Comparison of ENCODE assay signal across 10 mouse cellular contexts in genomic region chr12:72407146-72407545, GRCm38 (mm10). TPM values are rescaled to one million over a fixed set of nuclear protein-coding genes. Genes with fewer than 3 reads are reported as not detected.
DNase-seq lines count a peak whose midpoint lies in the region; ATAC-seq and TF ChIP-seq lines count a peak whose summit lies in the region.
"Had no signal": no experiment of that assay in that cellular context is flagged by ENCODE, and none has a peak within 500 bp of the region (broad histone marks: within the 10 kb centered on the region; RNA-seq: fewer than 3 reads in every experiment).

No protein-coding gene starts in this region.

- no peak overlapping the region for H3K27ac ChIP-seq in heart, embryonic 14.5 days (replicated peaks in 1 of 2; ENCODE audit: control insufficient read depth in 1 of 2, insufficient read depth in 1 of 2, low read depth in 2 of 2, low read length in 2 of 2)
- peak overlapping the region; percentile 88; the same call in 1 of the 2 replicates for H3K27ac ChIP-seq in hindbrain, postnatal 0 days
- H3K27ac ChIP-seq in liver, embryonic 15.5 days (replicated peaks) = no peak overlapping the region

- peaks cover 25% of the 10 kb centered on the region for H3K27me3 ChIP-seq in heart, embryonic 14.5 days (ENCODE audit: control insufficient read depth, insufficient read depth, low read length)
- no peaks in the 10 kb centered on the region for H3K27me3 ChIP-seq in hindbrain, postnatal 0 days (ENCODE audit: insufficient read depth, low read length)
- peaks cover 35% of the 10 kb centered on the region for H3K27me3 ChIP-seq in liver, embryonic 15.5 days
- H3K27me3 ChIP-seq: CH12.LX had no signal

- no peak for DNase-seq in heart, postnatal 4 days
- DNase-seq in cerebellum, postnatal 36 days = peak; percentile 53 to 59
- peak; percentile 68 for DNase-seq in hindbrain, postnatal 0 days (ENCODE audit: low spot score)
- DNase-seq in right cerebral cortex, postnatal 4 days = peak; percentile 17
- no peak for DNase-seq in adrenal gland, adult 18-20 months (ENCODE audit: low spot score in 2 of 2)
- DNase-seq in kidney, adult 8-10 months = no peak

- H3K4me3 ChIP-seq in heart, embryonic 14.5 days (ENCODE audit: control insufficient read depth in 1 of 2, insufficient read depth in 1 of 2, low read depth in 1 of 2, low read length in 2 of 2) = peak overlapping the region in 1 of 2 experiments; percentile 69; a peak in 1 of 4 replicates
- peak overlapping the region; percentile 91 for H3K4me3 ChIP-seq in hindbrain, postnatal 0 days (ENCODE audit: low read length)
- H3K4me3 ChIP-seq in liver, embryonic 15.5 days (replicated peaks) = peak overlapping the region; percentile 46; the same call in 1 of the 2 replicates

- H3K4me2 ChIP-seq in heart, embryonic 14.5 days (ENCODE audit: low read length) = peak overlapping the region; percentile 99
- H3K4me2 ChIP-seq in hindbrain, postnatal 0 days (ENCODE audit: low read depth, low read length) = peak overlapping the region; percentile 91
- peak overlapping the region; percentile 59 for H3K4me2 ChIP-seq in liver, embryonic 15.5 days

- peaks cover 9 to 14% of the 10 kb centered on the region in 2 experiments for H3K4me1 ChIP-seq in heart, embryonic 14.5 days (ENCODE audit: control insufficient read depth in 2 of 2, insufficient read depth in 2 of 2, low read length in 2 of 2)
- no peaks in the 10 kb centered on the region; the same call in 1 of the 2 replicates for H3K4me1 ChIP-seq in hindbrain, postnatal 0 days (ENCODE audit: insufficient read depth, low read length)
- H3K4me1 ChIP-seq in liver, embryonic 15.5 days (replicated peaks) = peaks cover 7% of the 10 kb centered on the region; the same call in 1 of the 2 replicates

- no peak overlapping the region for H3K9ac ChIP-seq in heart, embryonic 14.5 days (ENCODE audit: low read length)
- H3K9ac ChIP-seq in hindbrain, postnatal 0 days (replicated peaks; ENCODE audit: low read length) = peak overlapping the region; percentile 86
- H3K9ac ChIP-seq in liver, embryonic 15.5 days = no peak overlapping the region

- TF ChIP-seq CTCF in hindbrain, postnatal 0 days (IDR thresholded peaks at IDR 0.05; ENCODE audit: low read depth) = peak; percentile 18; the same call in 1 of the 2 replicates

- no peak for ATAC-seq in heart, embryonic 14.5 days (ENCODE audit: insufficient number of reproducible peaks, insufficient read depth, low FRiP score, low read depth)
- ATAC-seq in hindbrain, postnatal 0 days = peak; percentile 27; the same call in 1 of the 2 replicates
- ATAC-seq in liver, embryonic 15.5 days (ENCODE audit: insufficient read depth) = no peak

- no peaks in the 10 kb centered on the region for H3K9me3 ChIP-seq in heart, embryonic 14.5 days (ENCODE audit: control insufficient read depth, low read length)
- no peaks in the 10 kb centered on the region for H3K9me3 ChIP-seq in hindbrain, postnatal 0 days (ENCODE audit: low read length)
- H3K9me3 ChIP-seq in liver, embryonic 15.5 days (replicated peaks) = no peaks in the 10 kb centered on the region

- H3K36me3 ChIP-seq in heart, embryonic 14.5 days (ENCODE audit: control insufficient read depth, insufficient read depth, low read length) = no peaks in the 10 kb centered on the region
- H3K36me3 ChIP-seq in hindbrain, postnatal 0 days (ENCODE audit: insufficient read depth, low read length) = no peaks in the 10 kb centered on the region
- no peaks in the 10 kb centered on the region for H3K36me3 ChIP-seq in liver, embryonic 15.5 days (replicated peaks)

- 14% methylated on average over 11 of the region's 11 CpGs for WGBS in heart, embryonic 14.5 days
- 10% methylated on average over 11 of the region's 11 CpGs for WGBS in hindbrain, postnatal 0 days
- WGBS in liver, embryonic 15.5 days (ENCODE audit: insufficient replicate concordance) = 17% methylated on average over 11 of the region's 11 CpGs

RNA-seq across cellular contexts. Expression of gene Rtn1, which starts 1.7 kb away (rescaled TPM):
- polyA plus RNA-seq in heart, embryonic 14.5 days (2014; fragmentation: Nextera tagmentation; extraction: Ambion mirVana) = 10.9 and 15.1 TPM in 2 replicates
- 1 to 10 TPM; 7.3 to 9.7 TPM for total RNA-seq in heart, postnatal 4 days (2021)
- total RNA-seq in hindbrain, postnatal 0 days (2014; rRNA removed) = 1,721 and 1,894 TPM in 2 replicates
- 3,263 and 3,445 TPM in 2 replicates for polyA plus RNA-seq in hindbrain, postnatal 0 days (2015; fragmentation: Nextera tagmentation; extraction: Ambion mirVana)
- 2.0 TPM in 2 replicates for polyA plus RNA-seq in liver, embryonic 15.5 days (2015; fragmentation: Nextera tagmentation; extraction: Ambion mirVana)
- total RNA-seq in adrenal gland, adult 18-20 months (2021) = 10 to 100 TPM; 23.1 to 29.8 TPM

RNA-seq across cellular contexts. Expression of gene Lrrc9, which starts 34.5 kb away (rescaled TPM):
- polyA plus RNA-seq in heart, embryonic 14.5 days (2014; fragmentation: Nextera tagmentation; extraction: Ambion mirVana) = 0.77 and 1.1 TPM in 2 replicates
- 1 to 10 TPM; 1.0 to 1.2 TPM for total RNA-seq in heart, postnatal 4 days (2021)
- 3.1 and 3.7 TPM in 2 replicates for total RNA-seq in hindbrain, postnatal 0 days (2014; rRNA removed)
- 2.9 and 3.8 TPM in 2 replicates for polyA plus RNA-seq in hindbrain, postnatal 0 days (2015; fragmentation: Nextera tagmentation; extraction: Ambion mirVana)
- polyA plus RNA-seq in liver, embryonic 15.5 days (2015; fragmentation: Nextera tagmentation; extraction: Ambion mirVana) = 0.12 and 0.13 TPM in 2 replicates
- 1 to 10 TPM; 1.4 to 4.1 TPM for total RNA-seq in adrenal gland, adult 18-20 months (2021)
- total RNA-seq: CH12.LX had no signal
- polyA plus RNA-seq: spleen, adult 2 months had no signal

Comparison
In these comparisons a context has a peak if more than half of its experiments do, and no peak if none do; other contexts are left out.
1. DNase-seq: peak in cerebellum, postnatal 36 days (2 of 2), hindbrain, postnatal 0 days (single experiment) and right cerebral cortex, postnatal 4 days (single experiment); none in heart, postnatal 4 days (single experiment), adrenal gland, adult 18-20 months (0 of 2) and kidney, adult 8-10 months (0 of 2).
2. RNA of gene Rtn1, which starts 1.7 kb away (total RNA-seq): 1,721 to 1,894 TPM in hindbrain, postnatal 0 days; 23.1 to 29.8 TPM in adrenal gland, adult 18-20 months and 7.3 to 9.7 TPM in heart, postnatal 4 days; every median in the first group is over 10 times any median in the second.
3. Peak in every context shown above with its lines, with median percentiles within 50 percentile points of each other: H3K4me2 ChIP-seq.